Mouse (Mus musculus) adipocyte (in vitro differentiated cells): Measurements from ENCODE around the gene Olfr1124.
"Not testable (repeated sequence)": the region's sequence is repeated elsewhere in the genome, so short reads cannot be mapped to it uniquely, and the experiment has no call there.

Experiments
- DNase-seq: peaks from one replicate; pipeline ENCODE4 v3.0.0-alpha.2; 2016; ENCODE audit warnings: low spot score

Gene Olfr1124

GRCm38 (mm10) chr2:87429975-87430374 lies at the start of gene Olfr1124:
Gene Olfr1124, plus strand, starts transcription at chr2:87430275.
- DNase-seq = no peak

DNA sequence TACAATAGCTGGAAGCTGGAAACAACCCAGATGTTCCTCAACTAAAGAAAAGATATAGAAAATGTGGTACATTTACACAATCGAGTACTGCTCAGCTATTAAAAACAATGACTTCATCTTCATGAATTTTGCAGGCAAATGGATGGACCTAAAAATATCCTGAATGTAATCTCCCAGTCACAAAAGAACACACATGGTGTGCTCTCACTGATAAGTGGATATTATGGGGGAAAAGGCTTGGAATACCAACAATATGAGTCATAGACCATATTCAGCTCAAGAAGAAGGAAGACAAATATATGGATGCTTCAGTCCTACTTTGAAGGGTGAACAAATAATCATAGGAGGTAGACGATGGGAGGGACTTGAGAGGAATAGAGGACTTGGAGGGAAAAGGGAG lies 46.1 kb upstream of the Olfr1124 start:
- no peak for DNase-seq

DNA sequence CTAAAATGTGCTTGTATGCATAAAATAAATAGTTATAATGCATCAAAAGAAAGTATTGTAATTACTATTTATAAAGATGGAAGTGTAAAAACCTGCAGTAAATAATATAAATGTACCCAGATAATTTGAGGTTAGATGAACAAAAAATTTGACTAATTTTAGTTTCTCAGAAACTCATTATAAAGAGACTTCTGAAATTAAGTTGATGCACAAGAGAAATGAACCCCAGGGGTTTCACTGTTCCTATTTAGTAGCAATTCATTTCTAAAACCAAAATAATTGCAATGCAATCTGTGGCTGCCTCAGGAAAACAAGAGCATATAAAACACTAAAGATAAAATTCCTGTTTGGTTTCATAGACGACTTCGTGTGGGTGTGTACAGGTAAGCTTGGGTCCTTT lies 44.5 kb upstream of the Olfr1124 start, which contains the start of gene Olfr1122:
Olfr1122 (plus strand) TSS at position 301 of the 400 bp plus-strand sequence.
- DNase-seq = no peak

GRCm38 (mm10) chr2:87393605-87394004 lies 36.5 kb upstream of the Olfr1124 start:
- not testable (repeated sequence) for DNase-seq

DNA sequence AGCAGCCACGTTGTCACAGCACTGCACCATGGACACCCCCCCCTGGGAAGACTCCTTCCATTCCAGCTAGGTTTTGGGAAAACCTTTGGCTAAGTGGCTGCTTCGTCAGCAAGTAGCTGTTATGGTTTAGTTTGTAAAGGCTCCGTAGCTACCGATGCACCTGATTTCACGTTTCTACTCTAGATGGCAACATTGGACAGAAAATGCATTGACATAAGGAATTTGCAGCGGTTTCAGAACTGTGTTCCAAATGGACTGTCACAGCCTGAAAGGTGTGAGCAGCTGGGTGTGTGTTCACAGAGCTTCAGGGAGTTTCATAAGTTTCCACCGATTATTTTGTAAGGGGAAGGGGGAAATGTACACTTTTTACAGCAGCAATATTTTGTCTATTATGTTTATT lies 35.4 kb upstream of the Olfr1124 start:
- DNase-seq = not testable (repeated sequence)

GRCm38 (mm10) chr2:87416335-87416734 lies 13.7 kb upstream of the Olfr1124 start, which contains the start of gene Olfr1123:
Gene Olfr1123, plus strand, starts transcription at chr2:87416635.
- no peak for DNase-seq

DNA sequence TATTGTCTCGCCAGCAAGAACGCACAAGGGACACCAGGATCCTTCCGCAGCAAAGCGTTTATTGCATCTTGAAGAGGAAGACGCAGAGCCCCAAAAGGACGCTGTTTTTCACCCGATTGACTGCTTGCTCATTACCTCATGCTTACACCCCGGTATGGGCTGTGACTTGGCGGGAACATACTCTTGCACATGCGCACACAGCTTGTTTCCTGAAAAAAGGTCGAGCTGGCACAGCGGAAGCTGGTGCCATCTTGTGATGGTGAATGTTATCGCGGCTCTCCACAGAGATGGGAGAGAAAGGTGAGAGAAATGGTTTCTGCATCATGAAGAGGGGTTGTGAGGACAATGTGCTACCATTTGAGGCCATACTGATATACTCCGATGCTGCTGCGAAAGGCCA lies 7.7 kb downstream of the Olfr1124 start:
- no peak for DNase-seq

DNA sequence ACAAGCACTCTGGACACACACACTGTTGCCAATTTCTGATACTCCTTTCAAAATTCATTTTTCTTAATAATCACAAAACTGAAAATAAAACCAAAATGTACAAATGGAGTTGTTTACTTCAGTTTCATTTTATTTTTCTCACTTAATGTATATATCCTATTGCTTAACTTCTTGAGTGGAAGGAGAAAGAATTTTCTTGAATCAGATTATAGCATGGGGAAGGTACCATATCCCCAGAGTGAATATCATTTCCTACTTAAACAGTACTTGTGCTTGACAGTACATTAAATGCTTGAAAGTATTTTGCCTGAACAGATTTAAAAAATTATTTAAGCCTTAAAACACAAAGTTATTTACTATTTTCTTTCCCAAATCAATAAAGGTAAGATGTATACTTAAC lies 23.6 kb downstream of the Olfr1124 start, which contains the start of gene Olfr1126:
Olfr1126 (plus strand) TSS at position 301 of the 400 bp plus-strand sequence.
- no peak for DNase-seq

DNA sequence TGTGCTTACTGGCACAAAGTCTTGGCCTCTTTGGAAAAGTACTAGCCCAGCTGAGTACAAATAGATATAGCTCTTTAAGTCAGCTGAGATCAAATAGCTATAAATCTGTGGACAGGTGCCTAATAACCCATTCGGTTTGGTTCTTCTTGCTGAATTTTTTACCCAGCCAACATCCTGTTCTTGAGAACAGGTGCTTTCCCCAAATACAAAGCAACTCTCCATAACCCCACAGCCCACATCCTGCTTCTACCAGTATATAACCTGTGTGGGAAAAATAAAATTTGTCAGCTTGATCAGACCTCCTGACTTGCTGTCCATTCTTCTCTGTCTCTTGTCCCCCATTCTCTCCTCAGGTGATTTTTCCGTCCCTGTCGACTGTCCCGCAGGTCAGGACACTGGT lies 31.7 kb downstream of the Olfr1124 start:
- DNase-seq = no peak

DNA sequence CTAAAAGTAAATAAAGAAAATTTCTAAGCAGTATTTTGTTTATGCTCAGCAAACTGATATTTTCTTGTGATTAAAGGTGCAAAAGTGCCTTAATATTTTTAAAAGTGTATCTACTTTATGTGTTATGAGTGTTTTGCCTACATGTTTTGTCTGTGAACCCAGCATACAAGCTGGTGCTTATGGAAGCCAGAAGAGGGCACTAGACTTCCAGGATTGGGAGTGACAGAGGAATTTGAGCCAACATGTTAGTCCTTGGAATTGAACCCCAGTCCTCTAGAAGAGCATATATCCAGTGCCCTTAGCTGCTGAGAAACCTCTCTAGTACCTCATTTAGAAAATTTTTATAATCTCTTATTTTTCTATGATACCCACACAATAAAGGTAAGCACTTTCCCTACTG lies 50.1 kb downstream of the Olfr1124 start:
- no peak for DNase-seq

- no peak for DNase-seq
These were observed 51.1 kb downstream of the Olfr1124 start for GRCm38 (mm10) chr2:87481158-87481557.

DNA sequence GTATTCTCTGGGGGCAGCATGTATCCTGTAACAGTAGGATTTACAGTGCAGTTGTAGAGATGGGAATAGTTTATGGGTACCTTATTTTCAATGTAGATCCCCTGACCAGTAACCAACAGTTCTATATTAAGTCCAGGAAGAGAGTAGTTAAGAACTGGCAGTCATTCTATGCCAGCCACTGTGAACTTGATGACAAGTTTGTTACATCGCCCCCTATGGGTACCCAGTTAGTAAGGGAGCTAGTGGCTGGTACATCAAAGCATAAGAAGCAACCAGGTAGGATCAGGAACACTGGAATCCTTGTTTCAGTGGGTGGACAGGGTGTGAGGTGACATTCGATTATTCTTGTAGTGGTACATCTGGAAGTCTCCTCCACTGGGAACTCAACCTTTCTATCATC lies 52.2 kb downstream of the Olfr1124 start:
- no peak for DNase-seq
